Mouse (Mus musculus): Measurements from ENCODE around the gene Krtap4-8.
"Not testable (repeated sequence)": the region's sequence is repeated elsewhere in the genome, so short reads cannot be mapped to it uniquely, and the experiment has no call there.

Gene Krtap4-8

GRCm38 (mm10) chr11:99780604-99781003, at the start of gene Krtap4-8:
Krtap4-8 (minus strand) TSS chr11:99780704.
- no peak for DNase-seq (ENCODE audit: low spot score in 2 of 2)

- not testable (repeated sequence) for DNase-seq (ENCODE audit: low spot score in 2 of 2)
Measured at GRCm38 (mm10) chr11:99815566-99815965, 35.1 kb upstream of the Krtap4-8 start, which contains the start of gene Gm11564. Gm11564 (minus strand) TSS chr11:99815666.

- not testable (repeated sequence) for DNase-seq (ENCODE audit: low spot score in 2 of 2)
Measured at GRCm38 (mm10) chr11:99809792-99810191, 29.3 kb upstream of the Krtap4-8 start, which contains the start of gene Krtap4-13. Krtap4-13 (minus strand) TSS chr11:99809892.

- not testable (repeated sequence) for DNase-seq (ENCODE audit: low spot score in 2 of 2)
Measured at GRCm38 (mm10) chr11:99804346-99804745, 23.8 kb upstream of the Krtap4-8 start, which contains the start of gene Gm11554. Gm11554 (minus strand) TSS chr11:99804446.

- DNase-seq (ENCODE audit: low spot score in 2 of 2): not testable (repeated sequence)
Measured at GRCm38 (mm10) chr11:99798832-99799231, 18.3 kb upstream of the Krtap4-8 start, which contains the start of gene Gm11569. Gm11569 (minus strand) TSS chr11:99798932.

- DNase-seq (ENCODE audit: low spot score in 2 of 2): no peak
Measured at GRCm38 (mm10) chr11:99793367-99793766, 12.9 kb upstream of the Krtap4-8 start, which contains the start of gene Gm11596. Gm11596 (minus strand) TSS chr11:99793467.

- not testable (repeated sequence) for DNase-seq (ENCODE audit: low spot score in 2 of 2)
Measured at GRCm38 (mm10) chr11:99784900-99785299, 4.4 kb upstream of the Krtap4-8 start, which contains the start of gene Krtap4-9. Krtap4-9 (plus strand) TSS chr11:99785200.

- no peak for DNase-seq (ENCODE audit: low spot score in 2 of 2)
Measured at GRCm38 (mm10) chr11:99778401-99778800, 2.1 kb downstream of the Krtap4-8 start.

GRCm38 (mm10) chr11:99772813-99773212, 7.7 kb downstream of the Krtap4-8 start, which contains the start of gene Gm11595:
Gm11595 (minus strand) TSS chr11:99772913.
- DNase-seq (ENCODE audit: low spot score in 2 of 2): not testable (repeated sequence)

- no peak for DNase-seq (ENCODE audit: low spot score in 2 of 2)
Measured at GRCm38 (mm10) chr11:99768410-99768809, 12.1 kb downstream of the Krtap4-8 start.

- no peak for DNase-seq (ENCODE audit: low spot score in 2 of 2)
Measured at GRCm38 (mm10) chr11:99758877-99759276, 21.6 kb downstream of the Krtap4-8 start.

- no peak for DNase-seq (ENCODE audit: low spot score in 2 of 2)
Measured at GRCm38 (mm10) chr11:99743985-99744384, 36.5 kb downstream of the Krtap4-8 start.

GRCm38 (mm10) chr11:99734190-99734589, 46.3 kb downstream of the Krtap4-8 start, which contains the start of gene Gm14180:
Gm14180 (minus strand) TSS chr11:99734290.
- no peak for DNase-seq (ENCODE audit: low spot score in 2 of 2)
